Mouse (Mus musculus) mouse trophoblast stem cell (cell line): ENCODE measurements around the gene Rps2.

Experiments
- in situ Hi-C, 2 experiments: fragments of 300-500 bp; cut with MseI, MboI; formaldehyde crosslinking; loops; 2 replicates in 1 of 2; 3 replicates in 1 of 2; pipeline ENCODE4 v1.15.1; 2025

The Rps2 gene

GRCm38 (mm10) chr17:24766266-24766875 lies 48.5 kb downstream of the Rps2 start:
- in situ Hi-C loops = no loop called here

GRCm38 (mm10) chr17:24769146-24769545 lies 51.2 kb downstream of the Rps2 start:
- in situ Hi-C loops = no loop called here
